ENCODE assay signal across 25 mouse cellular contexts in the genomic region with DNA sequence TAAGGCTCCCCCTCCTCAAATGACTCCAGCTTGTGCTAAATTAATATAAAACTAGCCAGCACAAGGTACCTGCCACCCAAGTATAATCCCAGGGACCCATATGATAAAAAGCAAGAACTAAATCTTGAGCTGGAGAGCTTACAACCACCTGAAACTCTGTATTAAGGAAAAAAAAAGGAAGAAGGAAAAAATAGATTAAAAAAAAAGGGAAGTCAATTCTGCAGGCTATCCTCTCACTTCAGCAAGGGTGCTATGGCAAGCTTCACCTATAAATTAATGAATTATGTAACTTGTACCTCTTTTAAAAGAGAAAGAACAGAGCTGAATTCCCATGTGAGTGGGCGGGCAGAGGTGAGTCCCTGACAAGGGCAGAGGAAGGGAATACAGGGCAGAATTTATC. TPM values are rescaled to one million over a fixed set of nuclear protein-coding genes. Genes with fewer than 3 reads are reported as not detected.
DNase-seq lines count a peak whose midpoint lies in the region; ATAC-seq and TF ChIP-seq lines count a peak whose summit lies in the region.
"Had no signal": no experiment of that assay in that cellular context is flagged by ENCODE, and none has a peak within 500 bp of the region (broad histone marks: within the 10 kb centered on the region; RNA-seq: fewer than 3 reads in every experiment).

No protein-coding gene starts in this region.

- H3K27me3 ChIP-seq in heart, embryonic 10.5 days (ENCODE audit: insufficient read depth, poor library complexity, severe bottlenecking), result no peaks in the 10 kb centered on the region
- H3K27me3 ChIP-seq in heart, embryonic 16.5 days (ENCODE audit: control insufficient read depth, insufficient read depth, low read length), result no peaks in the 10 kb centered on the region
- H3K27me3 ChIP-seq in limb, embryonic 10.5 days (ENCODE audit: low read depth, poor library complexity, severe bottlenecking), result no peaks in the 10 kb centered on the region
- H3K27me3 ChIP-seq: embryonic facial prominence, embryonic 15.5 days; forebrain, embryonic 15.5 days; intestine, embryonic 15.5 days; limb, embryonic 13.5 days; liver, embryonic 12.5 days; midbrain, embryonic 12.5 days; neural tube, embryonic 15.5 days had no signal

- peaks cover 10% of the 10 kb centered on the region for H3K4me1 ChIP-seq in heart, embryonic 10.5 days
- peaks cover 6% of the 10 kb centered on the region for H3K4me1 ChIP-seq in heart, embryonic 16.5 days (ENCODE audit: control insufficient read depth, insufficient read depth, low read length)
- peaks cover 4% of the 10 kb centered on the region; the same call in 1 of the 2 replicates for H3K4me1 ChIP-seq in limb, embryonic 10.5 days
- H3K4me1 ChIP-seq: embryonic facial prominence, embryonic 15.5 days; forebrain, embryonic 15.5 days; intestine, embryonic 15.5 days; limb, embryonic 13.5 days; liver, embryonic 12.5 days had no signal

- 53% methylated on average over 1 of the region's 1 CpGs for WGBS in heart, embryonic 10.5 days
- WGBS in heart, embryonic 16.5 days, result 38% methylated on average over 1 of the region's 1 CpGs
- WGBS in limb, embryonic 10.5 days, result 73% methylated on average over 1 of the region's 1 CpGs

- H3K36me3 ChIP-seq in heart, embryonic 10.5 days, result no peaks in the 10 kb centered on the region
- H3K36me3 ChIP-seq in heart, embryonic 16.5 days (ENCODE audit: control insufficient read depth, insufficient read depth), result no peaks in the 10 kb centered on the region
- H3K36me3 ChIP-seq in limb, embryonic 10.5 days, result no peaks in the 10 kb centered on the region
- H3K36me3 ChIP-seq: embryonic facial prominence, embryonic 15.5 days; forebrain, embryonic 15.5 days; hindbrain, embryonic 10.5 days; intestine, embryonic 15.5 days; limb, embryonic 13.5 days; liver, embryonic 12.5 days; midbrain, embryonic 12.5 days; neural tube, embryonic 15.5 days had no signal

- no peak for TF ChIP-seq CTCF in left cerebral cortex, adult 2 months (IDR thresholded peaks at IDR 0.05)

- no peak overlapping the region for H3K9ac ChIP-seq in heart, embryonic 16.5 days (ENCODE audit: low read length)
- H3K9ac ChIP-seq: embryonic facial prominence, embryonic 15.5 days; forebrain, embryonic 15.5 days; intestine, embryonic 15.5 days; limb, embryonic 13.5 days; liver, embryonic 12.5 days; midbrain, embryonic 12.5 days; neural tube, embryonic 15.5 days had no signal

- no peak for ATAC-seq in heart, embryonic 16.5 days (replicated peaks; ENCODE audit: extremely low read depth, insufficient read depth, low FRiP score)
- ATAC-seq: CD4-positive, CD25-positive, alpha-beta regulatory T cell, adult 4 months; forebrain, embryonic 15.5 days; intestine, embryonic 15.5 days; liver, embryonic 12.5 days had no signal

- intact Hi-C loops in heart, postnatal 10 days (cut with DNase I), result no loop called here
- intact Hi-C loops in left cerebral cortex, adult 2 months (cut with DNase I), result loop anchor here (10.0 kb wide), 2 partner anchors 1087 to 1337 kb away; no protein-coding TSS in a partner anchor

- no peak overlapping the region; the same call in 1 of the 2 replicates for H3K4me2 ChIP-seq in heart, embryonic 16.5 days (ENCODE audit: low read depth, low read length)
- H3K4me2 ChIP-seq: embryonic facial prominence, embryonic 15.5 days; forebrain, embryonic 15.5 days; intestine, embryonic 15.5 days; limb, embryonic 13.5 days; liver, embryonic 12.5 days; midbrain, embryonic 12.5 days; neural tube, embryonic 15.5 days had no signal

- DNase-seq in heart, embryonic 10.5 days (ENCODE audit: low spot score), result no peak
- no peak for DNase-seq in heart, adult 18-20 months
- no peak for DNase-seq in heart, postnatal 10 days
- no peak for DNase-seq in left cerebral cortex, adult 2 months (ENCODE audit: extremely low spot score in 1 of 2, low spot score in 2 of 2)
- no peak for DNase-seq in left cerebral cortex, adult 11 months (ENCODE audit: low spot score)
- DNase-seq in limb, embryonic 10.5 days (ENCODE audit: low spot score), result no peak
- DNase-seq: adrenal gland, postnatal 25 days; cerebellum, adult 8-10 months; cerebellum, postnatal 36 days; gastrocnemius, postnatal 10 days; thymus, adult 2 months had no signal

- H3K9me3 ChIP-seq in heart, embryonic 10.5 days, result no peaks in the 10 kb centered on the region
- H3K9me3 ChIP-seq in heart, embryonic 16.5 days (replicated peaks; ENCODE audit: control insufficient read depth, low read length), result no peaks in the 10 kb centered on the region
- no peaks in the 10 kb centered on the region for H3K9me3 ChIP-seq in limb, embryonic 10.5 days (replicated peaks)
- H3K9me3 ChIP-seq: embryonic facial prominence, embryonic 15.5 days; forebrain, embryonic 15.5 days; hindbrain, embryonic 10.5 days; intestine, embryonic 15.5 days; limb, embryonic 13.5 days; liver, embryonic 12.5 days; midbrain, embryonic 12.5 days; neural tube, embryonic 15.5 days had no signal

- no peak overlapping the region for H3K4me3 ChIP-seq in heart, embryonic 10.5 days
- no peak overlapping the region for H3K4me3 ChIP-seq in heart, embryonic 16.5 days (ENCODE audit: low read length)
- no peak overlapping the region for H3K4me3 ChIP-seq in left cerebral cortex, adult 2 months
- no peak overlapping the region for H3K4me3 ChIP-seq in limb, embryonic 10.5 days
- H3K4me3 ChIP-seq: embryonic facial prominence, embryonic 15.5 days; forebrain, embryonic 15.5 days; hindbrain, embryonic 10.5 days; intestine, embryonic 15.5 days; limb, embryonic 13.5 days; liver, embryonic 12.5 days; midbrain, embryonic 12.5 days; neural tube, embryonic 15.5 days had no signal

- H3K27ac ChIP-seq in heart, embryonic 10.5 days, result peak overlapping the region; percentile 62; the same call in 1 of the 2 replicates
- peak overlapping the region; percentile 82 for H3K27ac ChIP-seq in heart, embryonic 16.5 days (ENCODE audit: low read length)
- H3K27ac ChIP-seq in left cerebral cortex, adult 2 months, result peak overlapping the region; percentile 89
- no peak overlapping the region for H3K27ac ChIP-seq in limb, embryonic 10.5 days
- H3K27ac ChIP-seq: embryonic facial prominence, embryonic 15.5 days; forebrain, embryonic 15.5 days; hindbrain, embryonic 10.5 days; intestine, embryonic 15.5 days; limb, embryonic 13.5 days; liver, embryonic 12.5 days; midbrain, embryonic 12.5 days; stomach, postnatal 0 days had no signal

RNA-seq across cellular contexts. Expression of a gene that starts 8.0 kb away (rescaled TPM):
- polyA plus RNA-seq in heart, embryonic 10.5 days (2016; fragmentation: Nextera tagmentation; extraction: Ambion mirVana), result 1,444 and 1,503 TPM in 2 replicates
- 1,000 to 10,000 TPM; 1,847 to 1,982 TPM for total RNA-seq in heart, adult 18-20 months (2021)
- polyA plus RNA-seq in heart, embryonic 16.5 days (2015; fragmentation: Nextera tagmentation; extraction: Ambion mirVana), result 1,600 and 1,609 TPM in 2 replicates
- 1,000 to 10,000 TPM; 1,270 to 1,308 TPM for total RNA-seq in heart, postnatal 10 days (2021)
- 100 to 1,000 TPM; 746 to 811 TPM for total RNA-seq in left cerebral cortex, adult 2 months (2021)
- 1,486 and 1,565 TPM in 2 replicates for polyA plus RNA-seq in limb, embryonic 10.5 days (2016; fragmentation: Nextera tagmentation; extraction: Ambion mirVana)

RNA-seq across cellular contexts. Expression of a gene that starts 22.6 kb away (rescaled TPM):
- polyA plus RNA-seq in heart, embryonic 10.5 days (2016; fragmentation: Nextera tagmentation; extraction: Ambion mirVana), result not detected in 2 replicates
- total RNA-seq in heart, adult 18-20 months (2021), result not detected
- polyA plus RNA-seq in heart, embryonic 16.5 days (2015; fragmentation: Nextera tagmentation; extraction: Ambion mirVana), result not detected in 2 replicates
- total RNA-seq in heart, postnatal 10 days (2021), result not detected
- total RNA-seq in left cerebral cortex, adult 2 months (2021), result not detected
- not detected in 2 replicates for polyA plus RNA-seq in limb, embryonic 10.5 days (2016; fragmentation: Nextera tagmentation; extraction: Ambion mirVana)
- total RNA-seq: adrenal gland, postnatal 25 days; gastrocnemius, postnatal 10 days; layer of hippocampus, postnatal 14 days; left cerebral cortex, postnatal 14 days; megakaryocyte, adult 5-6 weeks had no signal
- polyA plus RNA-seq: CD4-positive, CD25-positive, alpha-beta regulatory T cell, adult 4 months; limb, embryonic 13.5 days; liver, embryonic 12.5 days; neural tube, embryonic 15.5 days had no signal

RNA-seq across cellular contexts. Expression of a gene that starts 42.0 kb away (rescaled TPM):
- polyA plus RNA-seq in heart, embryonic 10.5 days (2016; fragmentation: Nextera tagmentation; extraction: Ambion mirVana), result not detected in 2 replicates
- total RNA-seq in heart, adult 18-20 months (2021), result not detected
- not detected in 2 replicates for polyA plus RNA-seq in heart, embryonic 16.5 days (2015; fragmentation: Nextera tagmentation; extraction: Ambion mirVana)
- total RNA-seq in heart, postnatal 10 days (2021), result not detected
- not detected for total RNA-seq in left cerebral cortex, adult 2 months (2021)
- 0.21 TPM in 1 of 2 replicates, not detected in the other for polyA plus RNA-seq in limb, embryonic 10.5 days (2016; fragmentation: Nextera tagmentation; extraction: Ambion mirVana)
- total RNA-seq: adrenal gland, postnatal 25 days; gastrocnemius, postnatal 10 days; layer of hippocampus, postnatal 14 days; left cerebral cortex, postnatal 14 days; megakaryocyte, adult 5-6 weeks had no signal
- polyA plus RNA-seq: CD4-positive, CD25-positive, alpha-beta regulatory T cell, adult 4 months; forebrain, embryonic 15.5 days; hindbrain, embryonic 10.5 days; intestine, embryonic 15.5 days; limb, embryonic 13.5 days; liver, embryonic 12.5 days; midbrain, embryonic 12.5 days; neural tube, embryonic 15.5 days had no signal

RNA-seq across cellular contexts. Expression of a gene that starts 44.3 kb away (rescaled TPM):
- 5.1 and 8.4 TPM in 2 replicates for polyA plus RNA-seq in heart, embryonic 10.5 days (2016; fragmentation: Nextera tagmentation; extraction: Ambion mirVana)
- 1 to 10 TPM; 1.8 to 1.9 TPM for total RNA-seq in heart, adult 18-20 months (2021)
- 5.6 and 5.8 TPM in 2 replicates for polyA plus RNA-seq in heart, embryonic 16.5 days (2015; fragmentation: Nextera tagmentation; extraction: Ambion mirVana)
- total RNA-seq in heart, postnatal 10 days (2021), result 1 to 10 TPM; 1.4 TPM
- total RNA-seq in left cerebral cortex, adult 2 months (2021), result 100 to 1,000 TPM; 150 to 194 TPM
- 0.85 and 1.3 TPM in 2 replicates for polyA plus RNA-seq in limb, embryonic 10.5 days (2016; fragmentation: Nextera tagmentation; extraction: Ambion mirVana)
- total RNA-seq: megakaryocyte, adult 5-6 weeks had no signal

RNA-seq across cellular contexts. Expression of a gene that starts 50.8 kb away (rescaled TPM):
- 0.17 and 0.19 TPM in 2 replicates for polyA plus RNA-seq in heart, embryonic 10.5 days (2016; fragmentation: Nextera tagmentation; extraction: Ambion mirVana)
- total RNA-seq in heart, adult 18-20 months (2021), result under 1 TPM in 1 of 2 experiments, not detected in 1; 0.31 TPM
- polyA plus RNA-seq in heart, embryonic 16.5 days (2015; fragmentation: Nextera tagmentation; extraction: Ambion mirVana), result 26.6 and 58.5 TPM in 2 replicates
- not detected for total RNA-seq in heart, postnatal 10 days (2021)
- not detected for total RNA-seq in left cerebral cortex, adult 2 months (2021)
- polyA plus RNA-seq in limb, embryonic 10.5 days (2016; fragmentation: Nextera tagmentation; extraction: Ambion mirVana), result 1.3 and 7.6 TPM in 2 replicates
- total RNA-seq: adrenal gland, postnatal 25 days; layer of hippocampus, postnatal 14 days; left cerebral cortex, postnatal 14 days; megakaryocyte, adult 5-6 weeks had no signal
- polyA plus RNA-seq: forebrain, embryonic 15.5 days had no signal
